In genomic region chr7:83633856-83634255, GRCm38 (mm10) we compare ENCODE assay signal across 17 mouse cellular contexts. TPM values are rescaled to one million over a fixed set of nuclear protein-coding genes. Genes with fewer than 3 reads are reported as not detected.
DNase-seq lines count a peak whose midpoint lies in the region; ATAC-seq and TF ChIP-seq lines count a peak whose summit lies in the region.
"Had no signal": no experiment of that assay in that cellular context is flagged by ENCODE, and none has a peak within 500 bp of the region (broad histone marks: within the 10 kb centered on the region; RNA-seq: fewer than 3 reads in every experiment).

No protein-coding gene starts in this region.

- WGBS in heart, embryonic 13.5 days = 78% methylated on average over 6 of the region's 6 CpGs
- WGBS in heart, adult 2 months = 92% methylated on average over 6 of the region's 6 CpGs
- 76% methylated on average over 6 of the region's 6 CpGs for whole genome bisulfite sequencing in liver, embryonic 15.5 days (ENCODE audit: insufficient replicate concordance)
- 47% methylated on average over 6 of the region's 6 CpGs for WGBS in embryonic facial prominence, embryonic 15.5 days

- H3K4me3 ChIP-seq in heart, embryonic 13.5 days = no peak overlapping the region
- no peak overlapping the region for H3K4me3 ChIP-seq in heart, adult 2 months
- H3K4me3 ChIP-seq in liver, embryonic 15.5 days (replicated peaks) = no peak overlapping the region
- no peak overlapping the region for H3K4me3 ChIP-seq in embryonic facial prominence, embryonic 15.5 days (replicated peaks)
- H3K4me3 ChIP-seq: hindbrain, embryonic 10.5 days; limb, embryonic 10.5 days; neural tube, embryonic 13.5 days had no signal

- no peak for DNase-seq in heart, adult 2 months
- DNase-seq in liver = no peak
- no peak for DNase-seq in spleen, adult 18-20 months
- DNase-seq in frontal cortex, postnatal 36 days (ENCODE audit: low spot score in 2 of 2) = no peak
- DNase-seq: gastrocnemius, postnatal 25 days; lung, adult 18-20 months; lung, postnatal 4 days had no signal

- H3K9me3 ChIP-seq in heart, embryonic 13.5 days = no peaks in the 10 kb centered on the region
- no peaks in the 10 kb centered on the region for H3K9me3 ChIP-seq in liver, embryonic 15.5 days (replicated peaks)
- H3K9me3 ChIP-seq in embryonic facial prominence, embryonic 15.5 days (replicated peaks) = no peaks in the 10 kb centered on the region
- H3K9me3 ChIP-seq: G1E; hindbrain, embryonic 10.5 days; kidney, embryonic 15.5 days; limb, embryonic 10.5 days; neural tube, embryonic 13.5 days had no signal

- ATAC-seq in heart, embryonic 13.5 days (ENCODE audit: extremely low read depth, insufficient number of reproducible peaks, low FRiP score, low TSS enrichment) = no peak
- no peak for ATAC-seq in liver, embryonic 15.5 days (ENCODE audit: insufficient read depth)
- no peak for ATAC-seq in embryonic facial prominence, embryonic 15.5 days (ENCODE audit: insufficient number of reproducible peaks, low FRiP score, low TSS enrichment, low read depth)
- peak; percentile 19; the same call in 1 of the 2 replicates for ATAC-seq in megakaryocyte, adult 5-6 weeks (ENCODE audit: poor library complexity, severe bottlenecking)

- TF ChIP-seq CTCF in heart, adult 2 months (IDR thresholded peaks at IDR 0.05) = no peak

- no peak overlapping the region for H3K27ac ChIP-seq in heart, embryonic 13.5 days (replicated peaks)
- no peak overlapping the region for H3K27ac ChIP-seq in heart, adult 2 months
- no peak overlapping the region for H3K27ac ChIP-seq in liver, embryonic 15.5 days (replicated peaks)
- H3K27ac ChIP-seq in embryonic facial prominence, embryonic 15.5 days (replicated peaks) = 0 out of 2 replicates have a peak overlapping the region, but pooled peaks have one; percentile 61
- H3K27ac ChIP-seq: hindbrain, embryonic 10.5 days; kidney, embryonic 15.5 days; limb, embryonic 10.5 days; neural tube, embryonic 13.5 days had no signal

- TF ChIP-seq EP300 in heart, adult 2 months (IDR thresholded peaks at IDR 0.05; ENCODE audit: insufficient read depth, low read depth, low read length) = no peak

- intact Hi-C loops in heart, adult 2 months (cut with DNase I) = loop anchor here (2.0 to 10.0 kb wide), 3 partner anchors 19 to 769 kb away; partner anchors contain the start of genes Mesd, Mex3b and Tlnrd1

- no peak for TF ChIP-seq POLR2A in heart, adult 2 months (IDR thresholded peaks at IDR 0.05; ENCODE audit: insufficient read depth, low read depth, low read length)

- H3K27me3 ChIP-seq in heart, embryonic 13.5 days (replicated peaks) = no peaks in the 10 kb centered on the region
- no peaks in the 10 kb centered on the region for H3K27me3 ChIP-seq in heart, adult 2 months (ENCODE audit: control insufficient read depth, insufficient read depth, low read length)
- H3K27me3 ChIP-seq in liver, embryonic 15.5 days = no peaks in the 10 kb centered on the region
- no peaks in the 10 kb centered on the region for H3K27me3 ChIP-seq in embryonic facial prominence, embryonic 15.5 days
- H3K27me3 ChIP-seq: kidney, embryonic 15.5 days; neural tube, embryonic 13.5 days had no signal

- H3K4me2 ChIP-seq in heart, embryonic 13.5 days = peak overlapping the region; percentile 80
- 0 out of 2 replicates have a peak overlapping the region, but pooled peaks have one; percentile 85 for H3K4me2 ChIP-seq in liver, embryonic 15.5 days
- peak overlapping the region; percentile 69 for H3K4me2 ChIP-seq in embryonic facial prominence, embryonic 15.5 days (replicated peaks)
- H3K4me2 ChIP-seq: midbrain, embryonic 11.5 days; neural tube, embryonic 13.5 days had no signal

- H3K4me1 ChIP-seq in heart, embryonic 13.5 days = peaks cover 28% of the 10 kb centered on the region
- peaks cover 6% of the 10 kb centered on the region for H3K4me1 ChIP-seq in heart, adult 2 months (ENCODE audit: control insufficient read depth, insufficient read depth, low read length)
- H3K4me1 ChIP-seq in liver, embryonic 15.5 days (replicated peaks) = peaks cover 32% of the 10 kb centered on the region
- peaks cover 24% of the 10 kb centered on the region for H3K4me1 ChIP-seq in embryonic facial prominence, embryonic 15.5 days

- peaks cover 48% of the 10 kb centered on the region for H3K36me3 ChIP-seq in heart, embryonic 13.5 days
- H3K36me3 ChIP-seq in heart, adult 2 months (ENCODE audit: control insufficient read depth, insufficient read depth, low read length) = no peaks in the 10 kb centered on the region; the same call in 1 of the 2 replicates
- H3K36me3 ChIP-seq in liver, embryonic 15.5 days (replicated peaks) = peaks cover 15% of the 10 kb centered on the region; the same call in 1 of the 2 replicates
- peaks cover 22% of the 10 kb centered on the region for H3K36me3 ChIP-seq in embryonic facial prominence, embryonic 15.5 days
- H3K36me3 ChIP-seq: neural tube, embryonic 13.5 days had no signal

- no peak overlapping the region for H3K9ac ChIP-seq in heart, embryonic 13.5 days
- no peak overlapping the region for H3K9ac ChIP-seq in heart, adult 2 months (ENCODE audit: low read depth, low read length)
- no peak overlapping the region for H3K9ac ChIP-seq in liver, embryonic 15.5 days
- no peak overlapping the region for H3K9ac ChIP-seq in embryonic facial prominence, embryonic 15.5 days
- H3K9ac ChIP-seq: kidney, embryonic 15.5 days; neural tube, embryonic 13.5 days had no signal

- no peaks in the 10 kb centered on the region for H3K79me2 ChIP-seq in heart, adult 2 months (replicated peaks; ENCODE audit: control insufficient read depth, insufficient read depth, low read length)

RNA-seq across cellular contexts. Expression of gene Stard5, which starts 2.1 kb away (rescaled TPM):
- polyA plus RNA-seq in heart, embryonic 13.5 days (2015; fragmentation: Nextera tagmentation; extraction: Ambion mirVana) = 28.5 and 28.9 TPM in 2 replicates
- total RNA-seq in heart, adult 2 months (2021) = 1 to 10 TPM; 8.6 to 9.2 TPM
- polyA plus RNA-seq in heart, adult 2 months (2012; rRNA removed) = 6.7 and 9.6 TPM in 2 replicates
- polyA plus RNA-seq in liver, embryonic 15.5 days (2015; fragmentation: Nextera tagmentation; extraction: Ambion mirVana) = 14.4 and 18.8 TPM in 2 replicates
- 34.3 and 34.8 TPM in 2 replicates for polyA plus RNA-seq in embryonic facial prominence, embryonic 15.5 days (2015; fragmentation: Nextera tagmentation; extraction: Ambion mirVana)
- 14.5 and 16.4 TPM in 2 replicates for total RNA-seq in megakaryocyte, adult 5-6 weeks (2015)
- total RNA-seq in megakaryocyte, adult 5-6 weeks (2017) = 15.0 and 17.3 TPM in 2 replicates

RNA-seq across cellular contexts. Expression of gene Tmc3, which starts 49.1 kb away (rescaled TPM):
- 0.27 and 0.53 TPM in 2 replicates for polyA plus RNA-seq in heart, embryonic 13.5 days (2015; fragmentation: Nextera tagmentation; extraction: Ambion mirVana)
- total RNA-seq in heart, adult 2 months (2021) = under 1 TPM in 1 of 2 experiments, not detected in 1; 0.11 TPM
- 0.08 and 0.44 TPM in 2 replicates for polyA plus RNA-seq in heart, adult 2 months (2012; rRNA removed)
- 0.18 and 0.23 TPM in 2 replicates for polyA plus RNA-seq in liver, embryonic 15.5 days (2015; fragmentation: Nextera tagmentation; extraction: Ambion mirVana)
- 0.81 and 1.2 TPM in 2 replicates for polyA plus RNA-seq in embryonic facial prominence, embryonic 15.5 days (2015; fragmentation: Nextera tagmentation; extraction: Ambion mirVana)
- 0.07 TPM in 1 of 2 replicates, not detected in the other for total RNA-seq in megakaryocyte, adult 5-6 weeks (2015)
- 0.20 TPM in 1 of 2 replicates, not detected in the other for total RNA-seq in megakaryocyte, adult 5-6 weeks (2017)
- polyA plus RNA-seq: G1E had no signal
